Mouse (Mus musculus) 3134 (cell line): Measurements from ENCODE around the gene Elmo2.

Experiments used
- DNase-seq: peaks from one replicate; pipeline ENCODE4 v3.0.0-alpha.2; 2011; ENCODE audit warnings: low spot score; ENCODE audit not compliant: insufficient read length; ENCODE audit errors: extremely low read depth

Gene Elmo2

DNA sequence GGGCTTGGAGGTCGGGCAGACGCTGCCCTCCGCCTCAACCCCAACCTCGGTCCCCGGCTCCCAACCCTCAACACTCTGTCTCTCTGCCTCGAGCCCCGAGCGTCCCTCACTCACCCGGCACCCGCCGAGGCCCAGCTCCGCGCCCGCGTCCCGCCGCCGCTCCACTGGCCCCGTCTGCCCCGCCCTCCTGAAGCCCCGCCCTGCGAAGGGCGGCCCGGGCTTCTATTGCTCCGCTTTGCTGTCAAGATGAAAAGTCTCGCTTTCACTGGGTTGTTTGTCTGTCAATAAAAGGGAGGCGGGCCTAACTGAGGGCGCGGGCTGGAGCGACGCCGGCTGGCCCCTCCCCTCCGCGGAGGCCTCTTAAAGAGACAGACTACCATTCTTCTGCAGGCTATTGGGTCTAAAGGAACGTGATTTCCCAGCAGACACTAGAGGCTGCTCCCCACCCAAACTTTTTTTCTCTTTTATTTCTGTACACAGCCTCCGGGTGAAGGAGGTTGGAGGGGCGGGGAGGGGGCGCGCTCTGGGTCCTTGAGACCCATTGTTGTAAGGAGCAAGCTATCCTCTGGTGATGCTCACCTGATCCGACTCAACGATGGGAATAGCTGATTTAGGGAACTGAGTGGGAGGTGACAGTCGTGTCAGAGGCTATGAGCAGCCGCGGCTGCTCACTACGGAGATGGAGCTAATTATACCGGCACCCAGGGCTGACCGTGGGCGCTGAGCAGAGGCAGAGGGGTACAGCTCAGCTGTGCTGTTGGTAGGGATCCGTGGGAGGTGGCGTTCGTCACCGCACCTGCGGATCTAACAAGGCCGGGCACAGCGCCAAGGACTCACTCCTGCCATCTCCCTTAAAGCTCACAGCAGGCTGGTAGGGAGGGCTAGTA is at the start of gene Elmo2:
Elmo2 (minus strand) TSS at position 176 of the 887 bp plus-strand sequence.
- DNase-seq: peak; percentile 99

DNA sequence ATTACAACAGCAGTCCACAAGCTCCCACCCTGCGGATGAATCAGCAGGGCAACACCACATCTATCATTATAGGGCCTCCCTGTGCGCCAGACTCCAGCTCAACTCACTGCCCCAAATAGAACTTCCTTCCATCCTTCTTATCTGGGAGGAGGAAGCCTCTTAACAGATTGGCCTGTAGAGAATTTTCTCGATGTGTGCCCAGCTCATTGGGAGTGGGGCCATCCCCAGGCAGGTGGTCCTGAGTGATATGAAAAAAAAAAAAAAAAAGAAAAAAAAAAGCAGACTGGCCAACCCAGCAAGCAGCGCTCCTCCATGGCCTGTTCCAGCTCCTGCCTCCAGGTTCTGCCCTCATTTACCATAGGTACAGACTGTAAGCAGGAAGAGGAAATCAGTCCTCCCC is 49.7 kb upstream of the Elmo2 start:
- DNase-seq: no peak

DNA sequence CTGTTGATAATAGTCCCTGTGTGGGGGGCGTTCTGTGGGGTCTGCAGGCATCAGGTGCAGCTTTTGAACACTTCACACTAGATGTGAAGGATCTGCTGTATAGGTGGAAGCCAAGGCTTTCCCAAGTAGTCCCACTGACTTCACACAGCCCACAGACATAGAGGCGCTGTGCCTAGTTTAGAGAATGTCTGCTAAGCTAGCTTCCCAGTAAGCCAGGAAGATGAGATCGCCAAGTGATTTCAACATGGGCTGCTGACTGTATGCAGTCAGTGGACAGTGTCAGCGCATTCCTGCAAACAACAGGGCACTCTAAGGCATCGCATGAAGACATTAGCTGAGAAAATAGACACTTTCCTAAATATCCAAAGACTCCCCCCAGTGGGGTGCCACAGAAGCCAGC is 49.2 kb upstream of the Elmo2 start:
- no peak for DNase-seq

DNA sequence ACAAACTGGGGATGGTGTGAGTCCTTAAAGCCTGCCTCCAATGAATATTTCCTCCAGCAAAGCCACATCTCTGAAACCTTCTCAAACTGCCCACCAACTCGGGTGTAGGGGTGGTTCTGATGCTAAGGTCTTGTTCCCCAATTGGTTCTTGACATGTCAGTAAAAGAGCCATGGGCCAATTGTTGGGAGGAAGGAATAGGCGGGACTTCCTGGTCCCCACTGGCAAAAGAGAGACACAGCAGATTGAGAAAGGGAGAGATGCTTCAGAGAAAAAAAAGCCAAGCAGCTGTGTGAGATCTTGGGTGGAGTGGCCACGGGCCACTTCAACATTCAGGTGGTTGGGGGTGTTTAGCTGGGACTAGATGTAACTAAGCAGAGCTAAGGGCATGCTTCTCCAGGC is 44.8 kb upstream of the Elmo2 start:
- DNase-seq: peak; percentile 38

DNA sequence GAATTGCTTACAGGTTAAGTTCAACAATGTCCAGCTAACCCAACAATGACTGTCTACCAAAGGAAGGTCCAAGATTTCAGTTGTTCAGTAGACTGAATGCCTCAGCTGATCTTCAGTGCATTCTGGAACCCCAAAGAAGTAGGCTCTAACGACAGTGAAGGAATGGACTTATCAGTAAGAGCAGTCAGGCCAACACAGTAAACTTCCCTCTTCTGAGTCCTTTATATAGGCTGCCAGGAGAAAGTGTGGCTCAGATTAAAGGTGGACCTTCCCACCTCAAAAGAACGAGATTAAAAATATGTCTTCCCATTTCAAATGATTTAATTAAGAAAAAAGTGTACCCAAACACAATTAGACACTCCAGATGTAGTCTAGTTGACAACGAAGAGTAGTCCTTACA is 44.1 kb upstream of the Elmo2 start:
- DNase-seq: no peak

DNA sequence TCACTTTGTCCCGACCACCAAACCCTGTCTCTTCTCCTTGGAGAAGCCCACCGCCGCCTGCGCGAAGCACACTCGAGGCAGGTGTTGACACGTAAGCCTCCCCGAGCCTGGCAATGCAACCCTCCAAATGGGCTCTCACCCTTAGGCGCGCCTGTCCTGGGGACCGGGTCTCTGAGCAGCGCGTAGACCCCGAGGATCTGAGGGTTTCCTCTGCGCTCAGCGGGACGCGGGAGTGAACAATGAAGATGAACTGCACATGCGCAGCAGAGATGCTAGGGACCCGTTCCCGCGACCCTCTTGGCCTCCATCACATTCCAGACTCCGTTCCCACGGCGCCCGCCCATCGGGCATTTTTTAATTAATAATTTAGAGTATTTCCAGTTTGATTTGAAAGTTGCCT is 42.2 kb upstream of the Elmo2 start, which contains the start of gene Zfp663:
Zfp663 (minus strand) TSS at position 234 of the 400 bp plus-strand sequence.
- DNase-seq: no peak

DNA sequence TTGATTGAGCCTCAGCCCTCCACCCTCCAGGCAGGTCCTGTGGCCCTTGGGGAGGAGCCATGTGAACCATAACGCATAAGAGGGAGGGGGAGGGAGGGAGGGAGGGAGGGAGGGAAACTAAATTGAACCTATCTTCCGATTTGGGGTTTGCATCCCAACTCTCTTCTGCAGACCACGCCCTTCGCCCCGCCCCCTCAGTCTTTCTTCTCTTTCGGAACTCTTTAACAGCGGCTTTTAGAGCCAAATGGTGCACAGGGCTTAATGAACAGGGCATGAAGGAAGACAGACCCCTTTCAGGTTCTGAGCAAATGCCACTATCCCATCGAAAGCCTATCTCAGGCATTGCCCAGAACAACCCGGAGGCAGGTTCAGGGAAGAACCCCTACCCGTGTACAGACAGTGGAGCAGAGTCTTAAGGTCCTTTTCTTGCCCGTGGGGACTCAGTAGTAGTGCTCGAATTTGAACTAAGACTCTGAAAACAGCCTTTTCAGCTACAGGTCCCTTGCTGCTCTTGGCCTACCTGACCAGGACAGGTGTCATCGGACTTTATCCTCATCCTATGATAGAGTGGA is 41.7 kb upstream of the Elmo2 start:
- DNase-seq: no peak

DNA sequence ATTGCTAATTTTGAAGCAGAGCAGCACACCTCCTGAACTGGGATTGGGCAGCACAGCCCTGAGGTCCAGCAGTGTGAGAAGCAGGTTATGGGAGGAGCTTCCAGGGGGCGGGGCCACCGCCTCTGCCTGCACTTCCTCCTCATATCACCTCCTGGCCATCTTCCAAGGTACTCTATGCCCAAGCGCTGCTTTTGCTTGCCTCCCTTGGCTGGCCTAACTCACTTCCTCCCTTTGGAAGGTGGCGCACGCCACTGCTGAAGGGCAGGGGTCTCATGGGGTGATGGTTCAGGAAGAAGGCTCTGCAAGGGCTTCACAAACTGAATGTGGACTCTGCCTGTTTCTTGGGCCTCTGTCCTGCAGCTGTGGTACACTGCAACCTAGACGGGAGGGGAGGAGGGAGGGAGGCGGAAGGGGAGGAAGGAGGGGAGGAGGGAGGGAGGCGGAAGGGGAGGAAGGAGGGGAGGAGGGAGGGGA is 40.8 kb upstream of the Elmo2 start:
- DNase-seq: peak; percentile 58

DNA sequence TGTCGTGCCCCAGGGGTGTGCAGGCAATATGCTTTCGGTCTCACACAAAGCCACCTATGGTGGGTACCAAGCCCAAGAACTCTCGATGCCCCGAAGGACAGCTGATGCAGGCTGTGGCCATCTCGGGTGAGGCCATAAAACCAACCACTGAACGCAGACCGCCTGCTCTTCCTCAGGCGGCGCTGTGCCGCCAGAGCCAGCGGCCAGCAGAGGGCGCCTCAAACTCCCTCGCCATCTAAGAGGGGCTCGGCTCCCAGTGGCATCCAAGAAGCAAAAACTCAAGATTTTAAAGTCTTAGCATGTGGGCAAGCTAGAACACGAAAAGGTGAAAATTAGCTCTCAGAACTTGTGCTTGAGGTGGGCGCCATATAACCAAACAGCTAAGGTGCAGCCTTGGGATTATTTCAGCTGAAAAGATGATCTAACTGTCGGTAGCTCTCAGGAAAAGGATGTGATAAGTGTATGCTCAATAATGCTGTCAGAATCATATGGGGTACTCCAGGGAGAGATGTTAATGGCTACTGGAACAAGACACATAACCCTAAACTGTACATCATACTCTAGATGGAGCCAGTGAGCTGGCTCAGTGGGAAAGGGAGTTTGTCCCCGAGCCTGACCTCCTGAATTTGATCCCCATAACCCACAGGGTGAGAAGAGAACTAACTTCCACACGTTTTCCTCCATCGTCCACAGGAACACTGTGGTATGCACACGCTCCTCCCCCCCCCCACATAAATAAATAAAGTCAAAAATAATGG is 38.2 kb upstream of the Elmo2 start:
- no peak for DNase-seq

DNA sequence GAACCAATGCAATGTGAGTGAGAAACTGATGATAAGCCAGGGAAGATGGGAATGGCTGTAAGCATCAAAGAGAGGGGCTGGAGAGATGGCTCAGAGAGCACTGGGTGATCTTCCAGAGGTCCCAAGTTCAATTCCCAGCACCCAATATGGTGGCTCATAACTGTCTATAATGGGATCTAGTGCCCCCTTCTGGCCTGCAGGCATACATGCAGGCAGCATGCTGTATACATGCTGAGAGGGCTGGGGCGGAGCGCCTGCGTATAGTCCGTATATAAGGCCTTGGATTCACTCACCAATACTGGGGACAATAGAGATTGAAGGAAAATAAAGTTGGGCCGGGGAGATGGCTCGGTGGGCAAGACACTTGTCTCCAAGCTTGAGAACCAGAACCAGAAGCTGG is 37.0 kb upstream of the Elmo2 start:
- DNase-seq: no peak

DNA sequence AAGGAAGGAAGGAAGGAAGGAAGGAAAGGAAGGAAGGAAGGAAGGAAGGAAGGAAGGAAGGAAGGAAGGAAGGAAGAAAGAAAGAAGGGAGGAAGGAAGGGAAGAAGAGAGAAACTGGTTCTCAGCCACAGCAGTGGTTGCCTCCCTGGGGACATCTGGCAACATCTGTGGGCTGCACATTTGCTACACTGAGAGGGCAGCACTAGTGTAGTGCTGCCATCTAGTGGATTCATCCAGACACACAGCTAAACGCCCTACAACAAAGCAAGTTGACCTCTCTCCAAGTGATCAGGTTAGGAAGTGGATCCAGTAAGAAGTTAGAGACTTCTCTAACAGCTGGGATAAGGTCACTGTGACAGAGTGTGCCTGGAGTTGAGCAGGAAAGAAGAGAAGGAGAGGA is 34.6 kb upstream of the Elmo2 start:
- no peak for DNase-seq

DNA sequence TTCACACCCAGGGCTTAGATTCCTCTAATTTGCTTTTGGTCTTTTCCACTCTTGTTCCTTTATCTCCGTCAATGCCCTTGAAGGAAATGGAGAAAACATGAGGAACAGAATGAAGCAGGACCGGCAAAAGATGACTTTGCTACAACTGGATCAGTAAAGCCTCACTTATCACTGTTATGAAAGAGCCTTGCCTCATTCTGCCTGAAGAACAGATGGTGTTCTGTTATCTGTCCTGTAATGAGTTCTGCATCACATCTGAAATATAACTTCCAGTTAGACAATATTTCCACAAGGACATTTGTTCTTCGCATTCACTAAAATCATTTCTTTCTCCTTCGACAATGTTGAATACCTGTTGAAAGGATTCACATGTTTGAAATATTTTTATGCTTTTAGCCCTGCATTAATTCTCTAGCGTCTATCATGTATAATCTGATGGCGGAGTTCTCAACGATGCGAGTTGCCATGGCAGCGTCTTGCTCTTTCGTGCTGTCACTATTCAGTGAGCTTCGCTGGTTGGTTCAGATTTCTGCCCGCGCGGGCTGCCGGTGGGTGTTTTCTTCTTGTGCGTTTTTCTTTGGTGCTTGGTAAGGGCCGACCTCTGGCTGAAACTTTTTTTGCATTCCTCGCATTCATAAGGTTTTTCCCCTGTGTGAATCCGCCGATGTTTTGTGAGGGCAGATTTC is 25.7 kb upstream of the Elmo2 start:
- no peak for DNase-seq

DNA sequence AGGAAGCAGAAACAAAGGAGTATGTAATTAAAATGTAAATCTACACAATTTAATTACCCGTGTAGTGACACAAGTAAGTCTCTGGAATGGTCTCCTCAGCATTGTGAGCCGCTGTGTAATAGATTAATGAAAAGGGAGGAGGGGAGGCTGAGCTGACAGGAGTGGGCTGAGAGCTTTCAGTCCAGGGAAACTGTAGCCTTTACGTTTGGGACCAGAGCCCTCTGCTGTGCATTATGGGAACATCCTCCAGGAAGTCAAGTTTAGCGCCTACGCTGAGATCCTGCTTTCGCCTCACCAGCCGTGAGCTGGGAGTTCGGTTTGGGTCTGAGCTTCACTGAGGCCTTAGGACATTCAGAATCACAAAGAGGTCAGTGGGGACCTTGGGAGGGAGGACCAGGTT is 23.2 kb upstream of the Elmo2 start:
- no peak for DNase-seq

DNA sequence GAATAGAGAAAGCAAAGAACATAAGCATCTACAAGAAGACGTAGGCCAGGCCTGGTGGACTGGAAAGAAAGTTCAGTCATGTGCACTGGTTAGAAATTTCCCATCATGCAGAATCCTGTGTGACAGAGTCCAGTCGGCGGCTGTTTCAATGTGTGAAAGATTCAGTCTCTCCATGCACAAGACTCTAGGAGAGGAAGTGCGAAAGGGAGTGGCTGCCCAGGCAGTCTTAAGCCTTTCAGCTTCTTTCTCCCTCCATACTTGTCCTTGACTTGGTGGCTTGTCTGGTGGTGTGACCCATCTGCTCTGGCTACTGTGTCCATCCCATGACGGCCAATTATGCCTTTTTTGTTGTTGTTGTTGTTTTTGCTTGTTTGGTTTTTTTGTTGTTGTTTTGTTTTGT is 19.9 kb upstream of the Elmo2 start:
- no peak for DNase-seq

DNA sequence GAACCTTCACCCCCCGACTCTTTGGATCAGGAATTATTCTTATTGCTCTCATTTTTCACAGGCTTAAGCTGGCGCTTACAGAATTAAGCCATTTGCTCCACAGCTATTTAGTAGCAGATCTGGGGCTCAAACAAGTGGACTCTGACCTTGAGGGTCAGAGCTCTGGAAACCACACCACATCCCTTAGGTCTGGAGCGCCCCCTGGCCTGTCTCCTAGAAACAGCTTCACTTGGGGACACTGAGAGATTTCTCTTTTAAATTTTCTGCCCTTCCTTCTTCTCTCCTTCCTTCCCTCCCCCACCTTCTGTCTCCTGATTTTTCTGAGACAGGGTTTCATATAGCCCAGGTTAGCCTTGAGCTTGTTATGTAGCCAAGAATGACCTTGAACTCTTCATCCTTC is 10.9 kb upstream of the Elmo2 start:
- DNase-seq: no peak

DNA sequence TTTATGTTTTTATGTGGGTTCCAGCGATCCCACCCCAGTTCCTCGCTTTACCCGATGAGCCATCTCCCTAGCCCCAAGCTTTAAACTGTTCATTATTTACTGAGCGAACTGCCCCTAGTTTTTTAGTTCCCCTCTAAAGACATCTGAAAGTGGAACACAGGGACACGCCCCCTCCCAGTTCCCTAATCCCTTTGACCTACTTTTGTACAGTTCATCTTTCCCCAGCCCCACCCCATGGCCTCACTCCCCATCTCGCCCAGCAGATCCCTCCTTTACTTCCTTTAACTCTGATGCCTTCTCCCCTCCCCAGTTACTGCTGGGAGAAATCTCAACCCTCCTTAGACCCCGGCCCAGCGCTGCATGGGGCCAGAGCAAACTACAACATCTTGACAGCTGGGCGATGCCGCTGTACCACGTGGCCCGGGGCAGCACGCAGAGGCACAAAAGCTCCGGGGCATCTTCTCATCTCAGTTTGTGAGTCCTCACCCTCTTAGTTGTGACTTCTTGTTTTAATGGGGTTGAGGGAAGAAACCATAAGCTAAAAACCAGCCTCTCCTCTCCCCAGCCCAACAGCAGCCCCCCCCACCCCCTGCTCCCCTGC is 6.4 kb upstream of the Elmo2 start:
- DNase-seq: no peak

DNA sequence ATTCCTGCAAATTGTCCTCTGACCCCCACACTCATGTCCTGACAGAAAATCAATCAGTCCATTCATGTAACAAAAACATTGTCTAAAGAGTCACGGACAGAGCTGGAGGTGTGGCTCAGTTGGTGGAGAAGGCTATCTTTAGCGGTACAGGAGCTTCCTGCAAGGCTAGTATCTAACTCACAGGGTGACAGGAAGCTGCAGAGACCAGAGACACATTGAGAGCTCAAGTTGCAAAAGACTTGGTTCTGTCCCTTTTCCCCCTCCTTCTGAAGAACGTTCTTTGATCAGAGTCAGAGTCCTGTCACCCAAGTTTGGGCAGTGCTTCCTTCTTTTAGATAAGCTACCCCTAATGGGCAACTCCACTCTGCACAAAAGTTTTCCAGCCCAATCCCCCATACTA is 3.4 kb upstream of the Elmo2 start:
- DNase-seq: no peak

DNA sequence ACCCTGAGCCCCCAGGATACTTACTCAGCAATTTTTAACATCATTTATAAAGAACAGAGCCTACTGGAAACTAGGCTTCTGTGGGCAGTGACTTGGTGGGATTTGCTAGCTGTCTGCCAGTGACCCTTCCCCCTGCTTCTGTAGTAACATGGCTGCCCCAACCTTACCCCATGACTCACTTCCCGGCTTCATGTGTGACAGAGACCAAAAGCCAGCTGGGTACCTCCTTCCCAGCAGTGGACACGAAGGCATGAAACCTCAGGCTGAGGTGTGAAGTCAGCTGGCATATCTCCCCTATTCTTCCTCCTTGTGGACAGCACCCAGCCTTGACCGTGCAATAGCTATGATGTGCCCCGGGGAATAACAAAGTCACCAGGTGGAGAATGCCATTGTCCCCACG is 2.5 kb upstream of the Elmo2 start:
- no peak for DNase-seq

DNA sequence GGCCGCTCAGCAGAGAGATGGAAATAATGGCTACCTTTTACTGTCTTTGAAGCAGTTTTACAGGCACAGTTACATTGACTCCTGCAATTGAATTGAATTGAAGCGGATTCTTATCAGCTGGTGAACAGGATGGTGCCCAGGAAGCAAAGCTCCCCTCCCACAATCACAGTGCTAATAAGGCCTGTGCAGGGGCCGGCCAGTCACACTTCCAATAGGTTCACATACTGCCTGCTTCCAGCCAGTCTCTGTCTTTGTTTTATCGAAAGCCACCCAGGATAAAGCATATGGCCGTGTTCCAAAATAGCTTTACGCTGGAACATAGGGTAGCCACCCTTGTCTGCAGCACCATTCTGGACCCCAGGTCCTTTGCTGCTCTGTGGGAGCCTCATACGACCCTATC is 1.1 kb upstream of the Elmo2 start:
- DNase-seq: no peak

DNA sequence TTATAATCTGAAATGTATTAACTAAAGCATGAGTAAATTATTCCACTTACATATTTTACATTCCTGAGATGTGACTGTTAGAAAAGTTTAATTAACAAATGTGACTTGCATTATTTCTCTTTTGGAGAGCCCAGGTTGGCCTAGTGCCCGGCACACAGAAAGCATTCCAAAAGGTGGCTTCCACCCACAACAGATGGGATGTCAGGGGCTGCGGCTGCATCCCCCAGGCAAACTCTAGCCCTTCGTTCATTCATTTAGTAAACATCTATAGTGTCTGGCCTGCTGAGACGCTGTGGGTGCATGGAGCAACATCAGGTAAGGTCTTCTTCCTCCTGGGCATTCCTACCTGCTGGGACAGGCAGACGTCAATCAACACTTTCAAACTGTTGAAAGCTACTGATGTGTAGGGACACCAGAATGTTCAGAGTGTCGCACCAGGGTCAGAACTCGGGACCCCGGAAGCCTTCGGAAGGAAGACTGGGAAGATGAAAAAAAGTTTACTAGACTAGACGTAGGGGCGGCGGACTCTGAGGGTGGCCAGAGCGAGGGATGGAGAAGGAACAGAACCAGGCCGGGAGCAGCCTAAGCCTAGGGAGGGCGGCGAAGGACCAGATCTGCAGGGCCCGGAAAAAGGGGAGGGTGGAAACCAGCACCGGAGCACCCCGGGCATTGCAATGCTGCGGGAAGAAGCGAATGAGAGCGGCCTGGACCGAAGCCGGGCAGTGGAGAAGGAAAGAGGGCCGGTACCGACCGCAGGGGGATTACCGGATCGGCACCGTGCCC is 567 bp downstream of the Elmo2 start:
- DNase-seq: no peak
